Mouse (Mus musculus): ENCODE measurements around the gene Myl9. TPM values are rescaled to one million over a fixed set of nuclear protein-coding genes. Genes with fewer than 3 reads are reported as not detected.

Gene Myl9
- polyA plus RNA-seq, 1 experiment from 2014 or later: 578 TPM

DNA sequence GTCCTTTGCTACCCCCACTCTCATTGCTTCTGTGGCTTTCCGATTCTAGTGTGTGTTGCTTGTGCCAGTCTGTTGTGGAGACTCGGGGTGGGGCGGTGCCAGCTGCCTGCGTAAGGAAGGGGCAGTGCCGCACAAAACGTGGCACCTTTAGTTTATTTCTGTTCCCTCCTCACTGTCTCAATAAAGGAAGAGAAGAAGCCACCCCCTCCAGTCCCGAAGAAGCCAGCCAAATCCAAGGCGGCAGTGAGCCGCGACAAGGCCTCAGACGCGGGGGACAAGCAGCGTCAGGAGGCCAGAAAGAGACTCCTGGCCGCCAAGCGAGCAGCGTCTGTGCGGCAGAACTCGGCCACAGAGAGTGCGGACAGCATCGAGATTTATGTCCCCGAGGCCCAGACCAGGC lies 12.7 kb upstream of the Myl9 start:
- H3K4me1 ChIP-seq (ENCODE audit: insufficient read depth, low read length): peaks cover 15% of the 10 kb centered on the region
- H3K27ac ChIP-seq (ENCODE audit: low read length): peak overlapping the region; percentile 60
- no peaks in the 10 kb centered on the region for H3K27me3 ChIP-seq (ENCODE audit: insufficient read depth, low read length)
- peaks cover 42% of the 10 kb centered on the region for H3K36me3 ChIP-seq (ENCODE audit: insufficient read depth, low read length)
- WGBS: 45% methylated on average over 21 of the region's 21 CpGs
- no peak for ATAC-seq (ENCODE audit: low FRiP score, low TSS enrichment)
- H3K4me3 ChIP-seq (ENCODE audit: low read length): no peak overlapping the region
- H3K4me2 ChIP-seq (replicated peaks; ENCODE audit: low read depth, low read length): no peak overlapping the region
- peaks cover 12% of the 10 kb centered on the region for H3K9me3 ChIP-seq (ENCODE audit: low read length)
- H3K9ac ChIP-seq (replicated peaks; ENCODE audit: low read length): no peak overlapping the region; the same call in 1 of the 2 replicates

DNA sequence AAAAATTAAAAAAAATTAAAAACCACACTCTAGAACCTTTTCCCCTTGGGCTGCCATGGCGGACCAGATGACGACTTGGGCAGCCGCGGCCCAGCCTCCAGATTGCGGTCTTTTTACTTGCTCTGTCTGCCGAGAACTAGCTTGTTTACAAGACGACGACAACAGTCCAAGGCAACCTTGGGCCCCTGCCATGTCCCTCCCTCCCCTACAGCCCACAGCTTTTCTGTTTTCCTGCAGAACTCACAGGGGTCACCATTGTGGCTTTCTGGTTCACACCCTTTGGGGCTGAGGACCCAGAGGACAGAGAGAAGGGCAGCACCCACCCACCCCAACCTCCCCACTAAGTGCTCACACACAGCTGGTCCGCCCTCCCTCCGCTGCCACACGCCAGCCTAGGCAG lies 12.1 kb upstream of the Myl9 start:
- Histone ChIP-seq H3K4me1 (ENCODE audit: insufficient read depth, low read length) (peaks cover 15% of the 10 kb centered on the region), H3K4me3 (ENCODE audit: low read length) (no peak overlapping the region), H3K27me3 (ENCODE audit: insufficient read depth, low read length) (no peaks in the 10 kb centered on the region), H3K27ac (ENCODE audit: low read length) (peak overlapping the region; percentile 60), H3K9me3 (ENCODE audit: low read length) (peaks cover 6% of the 10 kb centered on the region), H3K4me2 (replicated peaks; ENCODE audit: low read depth, low read length) (no peak overlapping the region), H3K9ac (replicated peaks; ENCODE audit: low read length) (no peak overlapping the region), H3K36me3 (ENCODE audit: insufficient read depth, low read length) (peaks cover 36% of the 10 kb centered on the region)
- WGBS: 67% methylated on average over 11 of the region's 11 CpGs
- ATAC-seq (ENCODE audit: low FRiP score, low TSS enrichment): no peak

DNA sequence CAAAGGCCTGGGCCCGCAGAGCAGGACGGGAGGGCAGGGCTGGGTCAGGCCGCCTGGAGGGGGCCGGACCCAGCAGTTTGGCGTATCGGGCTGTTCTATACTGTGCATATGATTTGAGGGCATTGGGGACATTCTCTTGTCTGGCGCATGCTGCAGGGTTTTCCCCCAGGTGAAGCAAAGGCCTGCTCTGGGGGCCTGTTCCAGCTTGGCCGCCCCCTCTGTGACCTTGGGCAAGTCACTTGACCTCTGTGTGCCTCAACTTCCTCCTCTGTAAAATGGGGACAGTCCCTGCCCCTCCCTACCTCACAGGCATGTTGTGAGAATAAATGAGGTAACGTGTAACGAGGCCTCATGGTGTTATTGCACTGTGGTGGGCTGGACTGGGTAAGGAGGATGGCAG lies 11.2 kb upstream of the Myl9 start:
- Histone ChIP-seq H3K27ac (ENCODE audit: low read length) (no peak overlapping the region), H3K27me3 (ENCODE audit: insufficient read depth, low read length) (no peaks in the 10 kb centered on the region), H3K36me3 (ENCODE audit: insufficient read depth, low read length) (peaks cover 26% of the 10 kb centered on the region), H3K4me1 (ENCODE audit: insufficient read depth, low read length) (peaks cover 15% of the 10 kb centered on the region), H3K4me3 (ENCODE audit: low read length) (no peak overlapping the region), H3K9me3 (ENCODE audit: low read length) (no peaks in the 10 kb centered on the region), H3K9ac (replicated peaks; ENCODE audit: low read length) (no peak overlapping the region), H3K4me2 (replicated peaks; ENCODE audit: low read depth, low read length) (no peak overlapping the region)
- ATAC-seq (ENCODE audit: low FRiP score, low TSS enrichment): peak; percentile 11; the same call in 1 of the 2 replicates
- 92% methylated on average over 10 of the region's 10 CpGs for WGBS

DNA sequence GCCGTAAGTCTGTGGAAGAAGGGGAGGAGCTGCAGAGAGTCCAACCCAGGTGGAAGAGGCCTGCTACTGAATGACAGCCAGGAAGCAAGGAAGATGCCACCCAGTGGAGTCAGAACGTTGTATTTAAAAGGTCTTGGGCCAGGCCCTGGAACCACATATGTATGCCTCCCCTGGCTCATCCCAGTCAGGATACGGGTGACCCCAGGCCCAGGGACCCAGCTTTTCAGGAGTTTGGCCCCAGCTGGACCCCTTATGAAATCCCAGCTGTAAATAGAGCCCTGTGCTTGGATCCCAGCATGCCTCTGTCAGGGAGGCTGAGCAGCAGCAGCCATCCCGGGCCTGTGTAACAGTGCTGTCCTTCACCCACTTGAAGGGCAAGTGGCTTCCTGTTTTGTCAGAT lies 10.5 kb upstream of the Myl9 start:
- 56% methylated on average over 4 of the region's 4 CpGs for WGBS
- no peak overlapping the region for H3K9ac ChIP-seq (replicated peaks; ENCODE audit: low read length)
- ATAC-seq (ENCODE audit: low FRiP score, low TSS enrichment): no peak

DNA sequence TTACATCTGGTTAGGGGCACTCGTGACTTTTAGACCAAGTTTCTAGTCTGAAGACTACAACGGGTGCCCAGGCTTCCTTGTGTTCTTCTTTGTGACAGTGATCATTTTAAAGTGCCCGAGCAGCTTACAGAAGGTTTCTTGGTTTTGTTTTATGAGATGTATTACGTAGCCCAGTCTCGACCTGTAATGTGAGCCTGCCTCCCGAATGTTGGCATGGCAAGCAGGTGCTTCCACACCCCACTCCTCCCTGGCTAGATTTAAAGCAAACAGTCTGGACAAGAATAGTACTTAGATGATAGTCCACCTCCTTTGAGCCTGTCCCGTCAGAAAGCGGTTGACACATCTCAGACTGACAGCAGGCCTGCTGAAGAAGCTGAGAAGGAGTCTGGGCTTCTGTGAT lies 9.6 kb upstream of the Myl9 start:
- H3K9ac ChIP-seq (replicated peaks; ENCODE audit: low read length): no peak overlapping the region
- no peak overlapping the region for H3K4me2 ChIP-seq (replicated peaks; ENCODE audit: low read depth, low read length)
- no peaks in the 10 kb centered on the region for H3K27me3 ChIP-seq (ENCODE audit: insufficient read depth, low read length)
- H3K36me3 ChIP-seq (ENCODE audit: insufficient read depth, low read length): peaks cover 26% of the 10 kb centered on the region; the same call in 1 of the 2 replicates
- H3K4me3 ChIP-seq (ENCODE audit: low read length): no peak overlapping the region
- H3K4me1 ChIP-seq (ENCODE audit: insufficient read depth, low read length): peaks cover 15% of the 10 kb centered on the region
- no peaks in the 10 kb centered on the region for H3K9me3 ChIP-seq (ENCODE audit: low read length)
- no peak overlapping the region for H3K27ac ChIP-seq (ENCODE audit: low read length)
- no peak for ATAC-seq (ENCODE audit: low FRiP score, low TSS enrichment)
- WGBS: 47% methylated on average over 8 of the region's 8 CpGs

More for the DNA sequence above, 10.5 kb upstream of the Myl9 start:
- Histone ChIP-seq H3K4me1 (ENCODE audit: insufficient read depth, low read length) (peaks cover 15% of the 10 kb centered on the region), H3K4me3 (ENCODE audit: low read length) (no peak overlapping the region), H3K9me3 (ENCODE audit: low read length) (no peaks in the 10 kb centered on the region), H3K36me3 (ENCODE audit: insufficient read depth, low read length) (peaks cover 26% of the 10 kb centered on the region; the same call in 1 of the 2 replicates), H3K4me2 (replicated peaks; ENCODE audit: low read depth, low read length) (no peak overlapping the region), H3K27me3 (ENCODE audit: insufficient read depth, low read length) (no peaks in the 10 kb centered on the region), H3K27ac (ENCODE audit: low read length) (no peak overlapping the region)

DNA sequence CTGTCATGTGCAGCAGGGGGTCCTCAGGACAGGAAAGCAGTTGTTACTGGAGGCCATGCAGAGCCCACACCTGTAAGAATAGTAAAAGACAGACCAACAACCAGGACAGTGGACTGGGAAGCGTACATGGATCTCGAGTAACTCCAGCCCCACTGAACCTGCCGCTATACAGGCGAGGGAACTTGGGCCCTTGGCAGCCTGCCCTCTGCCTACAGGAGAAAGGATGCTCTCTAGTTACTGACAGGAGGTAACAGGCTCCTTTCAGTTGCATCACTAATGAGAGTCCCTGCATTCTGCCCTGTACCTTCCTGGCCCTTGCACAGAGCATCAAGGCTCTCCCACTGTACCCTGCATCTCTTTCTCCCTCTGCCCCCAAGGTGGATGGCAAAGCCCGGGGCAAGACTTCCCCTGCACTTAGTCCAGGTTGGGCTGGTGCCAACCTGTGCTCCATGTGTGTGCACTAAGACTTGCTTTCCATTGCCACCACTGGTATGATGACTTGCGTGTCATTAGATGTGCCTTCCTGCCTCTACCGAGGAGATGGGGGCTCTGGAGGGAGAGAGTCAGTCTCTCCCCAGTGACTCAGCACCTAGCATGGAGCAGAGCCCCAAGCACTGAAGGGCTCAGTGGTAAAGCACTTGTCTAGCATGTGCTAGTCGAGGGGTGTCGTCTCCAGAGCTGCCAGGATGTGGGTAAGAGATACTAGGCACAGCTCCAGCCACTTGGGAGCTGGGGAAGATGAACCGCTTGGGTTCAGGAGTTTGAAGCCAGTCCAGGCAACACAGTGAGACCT lies 8.8 kb upstream of the Myl9 start:
- H3K27ac ChIP-seq (ENCODE audit: low read length): no peak overlapping the region
- H3K4me2 ChIP-seq (replicated peaks; ENCODE audit: low read depth, low read length): no peak overlapping the region
- 69% methylated on average over 10 of the region's 10 CpGs for WGBS
- no peaks in the 10 kb centered on the region for H3K9me3 ChIP-seq (ENCODE audit: low read length)
- H3K36me3 ChIP-seq (ENCODE audit: insufficient read depth, low read length): peaks cover 20% of the 10 kb centered on the region; the same call in 1 of the 2 replicates
- H3K9ac ChIP-seq (replicated peaks; ENCODE audit: low read length): no peak overlapping the region
- no peak for ATAC-seq (ENCODE audit: low FRiP score, low TSS enrichment)
- peaks cover 15% of the 10 kb centered on the region; the same call in 1 of the 2 replicates for H3K4me1 ChIP-seq (ENCODE audit: insufficient read depth, low read length)
- no peaks in the 10 kb centered on the region for H3K27me3 ChIP-seq (ENCODE audit: insufficient read depth, low read length)
- no peak overlapping the region for H3K4me3 ChIP-seq (ENCODE audit: low read length)

DNA sequence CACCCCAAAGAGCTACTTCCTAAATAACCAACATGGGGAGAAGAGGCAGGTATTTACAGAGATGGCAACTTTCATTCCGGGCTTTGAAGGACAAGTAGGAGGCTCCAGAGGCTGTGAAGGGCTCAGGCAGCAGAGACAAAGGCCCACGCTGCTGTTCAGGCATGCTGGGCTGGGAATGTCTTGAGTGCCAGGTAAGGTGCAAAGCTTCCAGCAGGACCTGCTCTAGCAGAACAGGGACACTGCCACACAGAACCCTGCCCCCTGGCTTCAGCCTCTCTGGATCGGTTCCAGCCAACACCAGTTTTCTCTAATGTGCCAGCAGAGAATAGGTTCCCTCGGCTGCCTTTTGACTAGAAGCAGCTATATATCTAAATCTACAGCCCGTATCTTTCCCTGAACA lies 8.1 kb upstream of the Myl9 start:
- peaks cover 14% of the 10 kb centered on the region; the same call in 1 of the 2 replicates for H3K36me3 ChIP-seq (ENCODE audit: insufficient read depth, low read length)
- no peak overlapping the region for H3K4me3 ChIP-seq (ENCODE audit: low read length)
- ATAC-seq (ENCODE audit: low FRiP score, low TSS enrichment): no peak
- H3K27ac ChIP-seq (ENCODE audit: low read length): no peak overlapping the region
- no peak overlapping the region for H3K4me2 ChIP-seq (replicated peaks; ENCODE audit: low read depth, low read length)
- no peaks in the 10 kb centered on the region for H3K9me3 ChIP-seq (ENCODE audit: low read length)
- no peaks in the 10 kb centered on the region for H3K27me3 ChIP-seq (ENCODE audit: insufficient read depth, low read length)
- peaks cover 13% of the 10 kb centered on the region; the same call in 1 of the 2 replicates for H3K4me1 ChIP-seq (ENCODE audit: insufficient read depth, low read length)
- WGBS: 64% methylated on average over 5 of the region's 5 CpGs
- no peak overlapping the region for H3K9ac ChIP-seq (replicated peaks; ENCODE audit: low read length)

DNA sequence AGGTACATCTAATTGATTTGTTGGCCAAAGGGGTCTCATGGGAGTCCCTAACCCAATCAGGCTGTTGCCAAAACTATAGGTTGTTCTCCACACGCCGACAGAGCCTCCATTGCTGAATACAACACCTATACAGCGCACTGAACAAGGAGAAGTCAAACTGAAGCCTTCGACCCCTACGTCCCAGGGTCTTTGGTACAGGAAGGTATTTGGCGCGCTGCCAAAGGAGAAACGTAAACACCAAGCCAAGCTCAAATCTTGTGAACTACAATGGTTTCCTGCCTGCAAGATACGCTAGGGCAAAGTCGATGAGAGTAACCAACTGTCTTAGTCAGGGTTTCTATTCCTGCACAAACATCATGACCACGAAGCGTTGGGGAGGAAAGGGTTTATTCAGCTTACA lies 5.9 kb upstream of the Myl9 start:
- no peaks in the 10 kb centered on the region for H3K27me3 ChIP-seq (ENCODE audit: insufficient read depth, low read length)
- H3K27ac ChIP-seq (ENCODE audit: low read length): no peak overlapping the region
- H3K4me1 ChIP-seq (ENCODE audit: insufficient read depth, low read length): peaks cover 4% of the 10 kb centered on the region
- 0 out of 2 replicates have a peak, but pooled peaks cover under 1% of the 10 kb centered on the region for H3K36me3 ChIP-seq (ENCODE audit: insufficient read depth, low read length)
- no peak overlapping the region for H3K4me2 ChIP-seq (replicated peaks; ENCODE audit: low read depth, low read length)
- 68% methylated on average over 12 of the region's 12 CpGs for WGBS
- no peak overlapping the region for H3K9ac ChIP-seq (replicated peaks; ENCODE audit: low read length)
- H3K4me3 ChIP-seq (ENCODE audit: low read length): no peak overlapping the region
- H3K9me3 ChIP-seq (ENCODE audit: low read length): no peaks in the 10 kb centered on the region
- ATAC-seq (ENCODE audit: low FRiP score, low TSS enrichment): no peak

DNA sequence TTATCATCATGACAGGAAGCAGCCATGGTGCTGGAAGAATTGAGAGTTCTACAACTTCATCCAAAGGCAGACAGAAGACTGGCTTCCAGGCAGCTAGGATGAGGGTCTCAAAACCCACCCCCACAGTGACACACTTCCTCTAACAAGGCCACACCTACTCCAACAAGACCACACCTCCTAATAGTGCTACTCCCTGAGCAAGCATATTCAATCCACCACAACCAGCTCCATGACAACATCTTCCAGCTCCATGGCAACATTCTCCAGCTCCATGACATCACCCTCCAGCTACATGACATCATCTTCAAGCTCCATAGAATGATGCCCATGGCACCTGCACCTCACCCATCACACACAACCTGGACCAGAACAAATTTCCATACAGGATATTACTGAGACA lies 1.8 kb upstream of the Myl9 start:
- no peaks in the 10 kb centered on the region for H3K9me3 ChIP-seq (ENCODE audit: low read length)
- no peak overlapping the region for H3K4me2 ChIP-seq (replicated peaks; ENCODE audit: low read depth, low read length)
- no peak for ATAC-seq (ENCODE audit: low FRiP score, low TSS enrichment)
- no peaks in the 10 kb centered on the region for H3K27me3 ChIP-seq (ENCODE audit: insufficient read depth, low read length)
- no peak overlapping the region for H3K27ac ChIP-seq (ENCODE audit: low read length)
- no peak overlapping the region for H3K9ac ChIP-seq (replicated peaks; ENCODE audit: low read length)
- no peak overlapping the region for H3K4me3 ChIP-seq (ENCODE audit: low read length)
- H3K4me1 ChIP-seq (ENCODE audit: insufficient read depth, low read length): peaks cover 28% of the 10 kb centered on the region
- H3K36me3 ChIP-seq (ENCODE audit: insufficient read depth, low read length): no peaks in the 10 kb centered on the region

DNA sequence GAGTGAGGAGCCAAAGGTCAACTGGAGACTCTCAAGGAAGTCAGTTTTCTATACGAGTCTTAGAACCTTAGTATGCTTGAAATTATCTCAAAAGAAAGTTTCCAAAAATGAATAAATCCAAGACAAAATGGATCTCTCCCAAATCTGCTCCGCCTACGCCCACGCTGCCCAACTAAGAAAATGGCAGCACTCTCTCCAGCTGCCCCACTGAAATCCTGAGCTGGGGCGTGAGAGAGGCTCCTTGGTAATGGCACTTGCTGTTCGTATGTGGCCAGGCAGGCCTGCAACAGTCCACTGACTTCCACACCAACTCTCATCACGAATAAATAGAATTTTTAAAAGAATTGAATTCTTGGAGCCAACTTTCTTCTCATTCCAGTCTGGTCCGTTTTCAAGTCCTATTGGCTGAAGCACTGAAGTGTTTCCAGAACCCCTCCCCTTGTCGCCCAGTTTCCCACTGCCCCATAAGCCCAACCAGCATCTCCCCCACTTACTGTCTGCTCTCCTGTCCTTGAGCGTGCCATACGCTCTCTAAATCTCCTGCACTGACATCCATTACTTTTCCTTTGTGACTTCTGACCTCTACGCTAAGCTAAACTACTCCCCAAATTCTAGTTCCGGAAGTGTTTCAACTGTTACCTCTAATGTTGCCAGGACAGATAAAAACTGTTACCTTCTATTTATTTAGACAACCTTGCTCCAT lies 1.0 kb upstream of the Myl9 start:
- 56% methylated on average over 13 of the region's 13 CpGs for WGBS
- no peak for ATAC-seq (ENCODE audit: low FRiP score, low TSS enrichment)
- peaks cover 30% of the 10 kb centered on the region for H3K4me1 ChIP-seq (ENCODE audit: insufficient read depth, low read length)
- H3K9ac ChIP-seq (replicated peaks; ENCODE audit: low read length): peak overlapping the region; percentile 71
- no peaks in the 10 kb centered on the region for H3K27me3 ChIP-seq (ENCODE audit: insufficient read depth, low read length)
- peak overlapping the region; percentile 94 for H3K27ac ChIP-seq (ENCODE audit: low read length)
- no peaks in the 10 kb centered on the region for H3K9me3 ChIP-seq (ENCODE audit: low read length)
- H3K4me3 ChIP-seq (ENCODE audit: low read length): peak overlapping the region; percentile 51
- no peaks in the 10 kb centered on the region for H3K36me3 ChIP-seq (ENCODE audit: insufficient read depth, low read length)
- H3K4me2 ChIP-seq (replicated peaks; ENCODE audit: low read depth, low read length): peak overlapping the region; percentile 66

Measured in kidney, embryonic 16.5 days (tissue).